Mouse (Mus musculus) left cerebral cortex, adult 8-10 months (tissue): ENCODE results near the gene Xkr7. TPM values are rescaled to one million over a fixed set of nuclear protein-coding genes. Genes with fewer than 3 reads are reported as not detected.

Experiments
- DNase-seq, 2 experiments: peaks; one replicate each; pipeline ENCODE4 v3.0.0; 2022; ENCODE audit warnings: low spot score in 2 of 2
- total RNA-seq, 4 experiments: library from RNA; stranded (reverse); gene quantifications; 2 replicates each; pipeline ENCODE4 v1.2.4; 2022

Gene Xkr7
- total RNA-seq, 4 experiments from 2014 or later, result 5.0 to 6.7 (median 5.9) TPM

- DNase-seq, result no peak
These were observed 1.3 kb downstream of the Xkr7 start for GRCm38 (mm10) chr2:153032973-153033372.

GRCm38 (mm10) chr2:153033545-153034230 lies 2.0 kb downstream of the Xkr7 start:
- no peak for DNase-seq

GRCm38 (mm10) chr2:153036690-153037089 lies 5.0 kb downstream of the Xkr7 start:
- DNase-seq, result no peak

GRCm38 (mm10) chr2:153043886-153044285 lies 12.2 kb downstream of the Xkr7 start:
- DNase-seq, result no peak

DNA sequence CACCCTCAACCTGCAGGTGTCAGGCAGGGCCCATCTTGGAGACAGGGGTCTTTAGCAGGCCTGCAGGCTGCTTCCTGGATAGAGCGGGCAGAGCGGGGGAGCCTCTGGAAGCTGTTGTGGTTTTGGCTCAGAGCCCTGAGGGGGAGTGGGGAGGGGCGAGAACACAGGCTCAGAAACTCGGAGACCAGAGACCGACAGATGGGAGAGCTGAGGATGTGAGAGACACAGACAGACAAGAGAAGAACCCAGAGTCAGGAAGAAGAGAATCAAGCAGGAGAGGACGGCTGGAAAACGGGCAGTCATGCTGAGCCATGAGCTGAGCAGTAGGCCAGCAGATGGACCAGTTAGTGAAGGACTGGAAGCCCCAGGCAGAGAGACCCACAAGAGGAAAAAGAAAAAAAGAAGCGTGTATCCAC lies 14.2 kb downstream of the Xkr7 start:
- peak; percentile 25 to 76 for DNase-seq

DNA sequence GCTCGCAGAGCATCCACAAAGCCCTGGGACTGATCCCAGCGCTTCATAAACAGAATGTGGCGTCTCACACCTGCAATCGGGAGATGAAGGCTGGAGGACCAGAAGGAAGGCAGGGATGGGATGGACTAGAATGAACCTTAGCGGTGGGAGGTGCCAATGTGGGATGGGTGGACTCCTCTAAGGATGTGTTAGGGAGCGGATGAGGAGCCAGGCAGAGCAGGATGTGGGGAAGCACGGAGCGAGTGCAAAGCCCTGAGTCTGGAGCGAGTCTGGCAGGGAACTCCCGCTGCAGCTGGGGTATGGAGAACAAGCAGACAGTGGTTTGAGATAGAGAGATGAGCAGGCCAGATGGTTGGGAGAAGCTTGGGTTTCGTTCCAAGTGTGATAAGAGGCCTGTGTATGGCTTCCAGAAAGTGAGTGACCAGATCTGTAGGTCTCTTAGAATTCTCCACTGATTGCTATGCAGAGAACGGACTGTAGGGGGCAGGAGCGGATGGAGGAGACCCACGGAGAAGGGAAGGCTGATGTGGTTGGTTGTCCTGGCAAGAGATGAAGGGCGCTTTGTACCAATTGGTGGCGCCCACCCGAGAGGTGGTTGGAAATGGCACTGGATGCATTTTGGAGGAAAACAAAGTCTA lies 16.3 kb downstream of the Xkr7 start:
- DNase-seq, result peak; percentile 38 to 47

GRCm38 (mm10) chr2:153049288-153049996 lies 17.8 kb downstream of the Xkr7 start:
- peak; percentile 30 to 70 for DNase-seq

DNA sequence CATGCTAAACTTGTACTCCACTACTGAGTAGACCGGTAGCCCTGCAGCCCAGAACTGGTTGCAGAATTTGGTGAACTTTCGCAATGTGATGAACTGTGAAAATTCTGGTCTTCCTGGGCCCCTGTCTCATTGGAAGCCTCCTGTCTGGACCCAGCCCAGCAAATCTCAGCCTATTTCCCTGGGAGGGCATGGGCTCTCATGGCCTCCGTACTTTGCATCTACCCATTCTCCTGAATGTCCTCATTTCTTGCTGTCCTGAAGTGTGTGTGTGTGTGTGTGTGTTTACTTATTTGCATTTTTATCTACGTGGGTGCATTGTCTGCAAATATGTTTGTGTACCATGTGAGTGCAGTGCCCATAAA lies 18.3 kb downstream of the Xkr7 start:
- no peak for DNase-seq

- no peak for DNase-seq
These were observed 19.4 kb downstream of the Xkr7 start for GRCm38 (mm10) chr2:153051095-153051494.

DNA sequence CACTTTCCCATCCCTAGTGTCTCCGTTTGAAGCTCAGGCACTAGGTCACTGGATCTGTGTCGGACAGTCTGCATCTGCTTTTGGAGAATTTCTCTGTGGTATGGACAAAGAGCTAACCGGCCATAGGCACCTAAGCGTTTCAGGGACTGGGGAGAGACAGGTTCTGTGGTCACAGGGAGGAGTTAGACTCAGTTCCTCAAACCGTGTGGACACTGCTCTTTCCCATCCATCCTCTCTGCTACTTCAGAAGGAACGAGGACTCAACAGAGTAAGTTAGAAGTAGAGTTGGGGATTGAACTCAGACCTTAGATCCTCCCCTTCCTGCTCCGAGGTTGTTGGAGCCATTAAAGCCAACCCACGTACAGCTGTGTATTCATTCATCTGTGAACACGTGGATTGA lies 19.9 kb downstream of the Xkr7 start:
- no peak for DNase-seq

- DNase-seq, result no peak
These were observed 21.2 kb downstream of the Xkr7 start for GRCm38 (mm10) chr2:153052700-153053351.

DNA sequence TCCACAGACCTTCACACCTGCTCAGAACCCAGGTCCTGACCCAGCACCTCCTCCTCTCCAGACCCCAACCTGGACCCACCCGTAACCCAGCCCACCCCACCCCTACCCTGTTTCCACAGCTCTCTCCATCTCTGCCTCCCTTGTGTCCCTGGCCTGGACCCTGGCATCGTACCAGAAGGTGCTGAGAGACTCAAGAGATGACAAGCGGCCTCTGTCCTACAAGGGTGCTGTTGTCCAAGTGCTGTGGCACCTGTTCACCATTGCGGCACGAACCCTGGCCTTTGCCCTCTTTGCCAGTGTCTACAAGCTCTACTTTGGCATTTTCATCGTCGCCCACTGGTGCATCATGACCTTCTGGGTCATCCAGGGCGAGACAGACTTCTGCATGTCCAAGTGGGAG lies 22.2 kb downstream of the Xkr7 start:
- no peak for DNase-seq

GRCm38 (mm10) chr2:153055270-153055920 lies 23.7 kb downstream of the Xkr7 start:
- no peak for DNase-seq

DNA sequence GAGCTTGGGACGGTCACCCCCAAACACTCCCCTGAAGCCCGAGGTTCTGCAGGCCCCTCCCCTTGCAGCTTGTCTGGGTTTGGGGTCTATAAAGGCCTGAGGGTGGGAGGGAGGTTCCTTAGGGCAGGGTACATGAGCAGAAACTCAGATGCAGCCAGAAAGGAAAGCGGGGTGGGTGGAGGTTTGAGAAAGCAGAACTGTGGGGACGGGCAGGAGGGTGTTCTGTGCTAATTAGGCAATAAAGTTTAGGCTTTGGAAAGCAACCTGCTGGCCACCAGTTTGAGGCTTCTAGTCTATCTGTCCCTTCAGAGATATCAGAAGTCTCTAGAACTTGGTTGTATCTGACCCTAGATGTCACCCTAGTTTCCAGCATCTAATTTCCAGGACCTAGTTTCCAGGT lies 26.7 kb downstream of the Xkr7 start:
- DNase-seq, result no peak

DNA sequence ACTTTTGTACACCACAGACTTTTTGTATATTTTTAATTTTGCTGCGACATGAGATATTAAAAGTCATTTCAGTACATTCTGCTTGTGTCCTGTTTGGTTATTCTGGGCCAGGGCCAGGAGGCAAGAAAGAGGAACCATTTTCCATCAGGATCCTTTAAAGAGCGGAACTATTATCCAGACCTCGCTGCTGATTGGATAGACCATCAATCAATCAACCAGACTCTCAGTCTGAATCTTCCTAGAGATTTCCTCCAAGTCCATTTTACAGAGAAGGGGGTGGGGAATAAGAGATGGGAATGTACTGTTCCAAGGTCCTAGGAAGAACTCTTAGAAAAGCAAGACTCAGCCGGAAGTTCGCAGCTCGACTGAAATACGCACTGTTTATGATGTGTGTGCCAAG lies 28.6 kb downstream of the Xkr7 start:
- DNase-seq, result no peak

DNA sequence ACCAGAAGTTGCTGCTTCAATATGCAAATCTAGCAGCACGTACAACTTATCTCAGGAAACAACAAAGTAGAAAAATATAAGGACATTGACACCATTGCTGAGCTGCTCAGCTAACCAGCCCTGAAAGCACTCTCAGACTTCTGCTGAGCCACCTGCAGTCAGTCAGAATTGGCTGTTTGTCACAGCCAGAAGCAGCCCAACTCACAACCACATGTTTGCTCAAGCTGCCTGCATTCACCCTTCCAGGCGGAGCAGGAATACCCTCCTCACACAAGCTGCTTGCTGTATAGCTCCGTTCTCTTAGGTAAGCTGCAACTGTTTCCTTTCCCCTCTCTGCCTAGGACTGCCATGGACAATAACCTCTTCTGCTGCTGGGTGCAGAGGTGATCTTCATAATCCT lies 31.7 kb downstream of the Xkr7 start:
- DNase-seq, result no peak

GRCm38 (mm10) chr2:153064190-153064970 lies 32.7 kb downstream of the Xkr7 start:
- DNase-seq, result no peak

DNA sequence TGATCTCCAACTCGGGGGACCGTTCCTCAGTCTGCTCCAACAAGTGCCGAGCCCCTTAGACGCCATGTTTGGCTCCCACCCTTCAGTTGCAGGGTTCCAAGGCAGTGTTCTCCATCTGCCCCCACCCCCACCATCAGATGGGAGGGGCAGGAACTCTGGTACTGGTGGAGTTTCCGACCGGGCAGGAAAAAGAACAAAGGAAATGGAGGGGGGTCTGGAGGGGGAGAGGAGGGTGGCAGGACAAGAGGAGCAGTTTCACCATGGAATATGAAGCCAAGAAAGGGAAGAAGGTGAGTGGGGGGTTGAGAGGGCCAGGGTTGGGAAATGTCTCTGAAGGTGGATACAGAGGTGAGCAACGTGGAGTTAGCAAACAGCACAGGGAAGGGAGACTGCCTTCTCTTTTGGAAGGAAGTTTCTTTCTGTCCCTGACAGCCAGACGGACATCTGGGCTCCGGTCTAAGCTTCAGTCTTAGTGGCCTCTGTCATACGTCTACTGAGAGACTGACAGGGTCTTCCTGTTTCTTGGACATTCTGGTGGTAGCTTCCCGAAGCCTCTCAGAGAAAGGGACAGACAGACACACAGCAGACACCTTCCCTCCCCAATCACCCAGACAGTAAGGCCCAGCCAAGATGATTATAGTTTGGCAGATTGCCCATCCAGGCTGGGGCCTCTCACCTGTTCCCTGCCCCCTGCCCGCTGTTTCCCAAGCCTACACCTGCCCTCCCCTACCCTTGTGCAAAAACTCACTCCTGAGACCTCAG lies 34.3 kb downstream of the Xkr7 start, which contains the start of gene Ccm2l:
Gene Ccm2l (plus strand): TSS at position 209 of the 762 bp plus-strand sequence.
- no peak for DNase-seq

GRCm38 (mm10) chr2:153066991-153067390 lies 35.3 kb downstream of the Xkr7 start:
- DNase-seq, result no peak
